Mouse (Mus musculus): ENCODE data around the gene Zbtb32.

The Zbtb32 gene

GRCm38 (mm10) chr7:30540572-30540971, 58.1 kb downstream of the Zbtb32 start:
- in situ Hi-C loops (cut with MseI, MboI) = no loop called here
